Mouse (Mus musculus): ENCODE data around the gene Tnfrsf14. TPM values are rescaled to one million over a fixed set of nuclear protein-coding genes. Genes with fewer than 3 reads are reported as not detected.

Tnfrsf14 gene
- polyA plus RNA-seq, 1 experiment from 2014 or later = 0.42 TPM

- Histone ChIP-seq H3K4me1 (ENCODE audit: control insufficient read depth, insufficient read depth, low read length) (peaks cover 5% of the 10 kb centered on the region; the same call in 1 of the 2 replicates), H3K27me3 (ENCODE audit: control insufficient read depth, insufficient read depth, low read length) (no peaks in the 10 kb centered on the region), H3K36me3 (ENCODE audit: control insufficient read depth, insufficient read depth, low read length) (no peaks in the 10 kb centered on the region), H3K9me3 (ENCODE audit: control insufficient read depth, low read length) (no peaks in the 10 kb centered on the region), H3K9ac (ENCODE audit: low read depth, low read length) (no peak overlapping the region), H3K4me2 (replicated peaks; ENCODE audit: low read depth, low read length) (no peak overlapping the region), H3K27ac (ENCODE audit: low read depth, low read length) (no peak overlapping the region), H3K4me3 (ENCODE audit: low read length) (no peak overlapping the region)
- ATAC-seq (ENCODE audit: low FRiP score, low TSS enrichment) = no peak
- 98% methylated on average over 3 of the region's 3 CpGs for WGBS
Measured at GRCm38 (mm10) chr4:154913845-154914244, 14.5 kb downstream of the Tnfrsf14 start.

- ATAC-seq (ENCODE audit: low FRiP score, low TSS enrichment) = no peak
- no peaks in the 10 kb centered on the region for H3K9me3 ChIP-seq (ENCODE audit: control insufficient read depth, low read length)
- no peak overlapping the region for H3K4me3 ChIP-seq (ENCODE audit: low read length)
- no peaks in the 10 kb centered on the region for H3K36me3 ChIP-seq (ENCODE audit: control insufficient read depth, insufficient read depth, low read length)
- 72% methylated on average over 2 of the region's 2 CpGs for WGBS
- H3K4me1 ChIP-seq (ENCODE audit: control insufficient read depth, insufficient read depth, low read length) = peaks cover 5% of the 10 kb centered on the region; the same call in 1 of the 2 replicates
- no peak overlapping the region for H3K9ac ChIP-seq (ENCODE audit: low read depth, low read length)
- no peak overlapping the region for H3K27ac ChIP-seq (ENCODE audit: low read depth, low read length)
- no peak overlapping the region for H3K4me2 ChIP-seq (replicated peaks; ENCODE audit: low read depth, low read length)
- H3K27me3 ChIP-seq (ENCODE audit: control insufficient read depth, insufficient read depth, low read length) = no peaks in the 10 kb centered on the region
Measured at GRCm38 (mm10) chr4:154911644-154912043, 16.7 kb downstream of the Tnfrsf14 start.

GRCm38 (mm10) chr4:154910606-154911522 is 17.5 kb downstream of the Tnfrsf14 start:
- Histone ChIP-seq H3K36me3 (ENCODE audit: control insufficient read depth, insufficient read depth, low read length) (no peaks in the 10 kb centered on the region), H3K27ac (ENCODE audit: low read depth, low read length) (no peak overlapping the region), H3K9ac (ENCODE audit: low read depth, low read length) (no peak overlapping the region), H3K4me1 (ENCODE audit: control insufficient read depth, insufficient read depth, low read length) (peaks cover 5% of the 10 kb centered on the region; the same call in 1 of the 2 replicates), H3K4me2 (replicated peaks; ENCODE audit: low read depth, low read length) (no peak overlapping the region), H3K9me3 (ENCODE audit: control insufficient read depth, low read length) (no peaks in the 10 kb centered on the region), H3K4me3 (ENCODE audit: low read length) (no peak overlapping the region), H3K27me3 (ENCODE audit: control insufficient read depth, insufficient read depth, low read length) (no peaks in the 10 kb centered on the region)
- ATAC-seq (ENCODE audit: low FRiP score, low TSS enrichment) = no peak
- WGBS = 36% methylated on average over 15 of the region's 15 CpGs

GRCm38 (mm10) chr4:154908490-154908889 is 19.9 kb downstream of the Tnfrsf14 start:
- WGBS = 89% methylated on average over 5 of the region's 5 CpGs
- H3K4me3 ChIP-seq (ENCODE audit: low read length) = no peak overlapping the region
- no peaks in the 10 kb centered on the region for H3K36me3 ChIP-seq (ENCODE audit: control insufficient read depth, insufficient read depth, low read length)
- no peak overlapping the region for H3K4me2 ChIP-seq (replicated peaks; ENCODE audit: low read depth, low read length)
- no peak overlapping the region for H3K9ac ChIP-seq (ENCODE audit: low read depth, low read length)
- H3K27ac ChIP-seq (ENCODE audit: low read depth, low read length) = no peak overlapping the region
- no peaks in the 10 kb centered on the region for H3K27me3 ChIP-seq (ENCODE audit: control insufficient read depth, insufficient read depth, low read length)
- H3K9me3 ChIP-seq (ENCODE audit: control insufficient read depth, low read length) = no peaks in the 10 kb centered on the region
- H3K4me1 ChIP-seq (ENCODE audit: control insufficient read depth, insufficient read depth, low read length) = peaks cover 12% of the 10 kb centered on the region; the same call in 1 of the 2 replicates
- ATAC-seq (ENCODE audit: low FRiP score, low TSS enrichment) = no peak

GRCm38 (mm10) chr4:154907833-154908232 is 20.5 kb downstream of the Tnfrsf14 start:
- H3K9ac ChIP-seq (ENCODE audit: low read depth, low read length) = no peak overlapping the region

GRCm38 (mm10) chr4:154904185-154905071 is 23.9 kb downstream of the Tnfrsf14 start:
- Histone ChIP-seq H3K36me3 (ENCODE audit: control insufficient read depth, insufficient read depth, low read length) (no peaks in the 10 kb centered on the region), H3K9me3 (ENCODE audit: control insufficient read depth, low read length) (no peaks in the 10 kb centered on the region), H3K4me2 (replicated peaks; ENCODE audit: low read depth, low read length) (peak overlapping the region; percentile 83), H3K4me3 (ENCODE audit: low read length) (peak overlapping the region; percentile 50), H3K27me3 (ENCODE audit: control insufficient read depth, insufficient read depth, low read length) (no peaks in the 10 kb centered on the region), H3K9ac (ENCODE audit: low read depth, low read length) (peak overlapping the region; percentile 58), H3K4me1 (ENCODE audit: control insufficient read depth, insufficient read depth, low read length) (peaks cover 7% of the 10 kb centered on the region; the same call in 1 of the 2 replicates), H3K27ac (ENCODE audit: low read depth, low read length) (0 out of 2 replicates have a peak overlapping the region, but pooled peaks have one; percentile 51)
- WGBS = 2% methylated on average over 16 of the region's 16 CpGs
- peak; percentile 93 for ATAC-seq (ENCODE audit: low FRiP score, low TSS enrichment)

More at GRCm38 (mm10) chr4:154907833-154908232, 20.5 kb downstream of the Tnfrsf14 start:
- H3K27me3 ChIP-seq (ENCODE audit: control insufficient read depth, insufficient read depth, low read length) = no peaks in the 10 kb centered on the region
- H3K4me2 ChIP-seq (replicated peaks; ENCODE audit: low read depth, low read length) = no peak overlapping the region
- no peak overlapping the region for H3K4me3 ChIP-seq (ENCODE audit: low read length)
- H3K4me1 ChIP-seq (ENCODE audit: control insufficient read depth, insufficient read depth, low read length) = peaks cover 12% of the 10 kb centered on the region; the same call in 1 of the 2 replicates
- peak; percentile 50 for ATAC-seq (ENCODE audit: low FRiP score, low TSS enrichment)
- H3K27ac ChIP-seq (ENCODE audit: low read depth, low read length) = peak overlapping the region; percentile 30; the same call in 1 of the 2 replicates
- no peaks in the 10 kb centered on the region for H3K36me3 ChIP-seq (ENCODE audit: control insufficient read depth, insufficient read depth, low read length)
- 48% methylated on average over 17 of the region's 17 CpGs for WGBS
- no peaks in the 10 kb centered on the region for H3K9me3 ChIP-seq (ENCODE audit: control insufficient read depth, low read length)

GRCm38 (mm10) chr4:154902371-154902770 is 26.0 kb downstream of the Tnfrsf14 start:
- no peaks in the 10 kb centered on the region for H3K27me3 ChIP-seq (ENCODE audit: control insufficient read depth, insufficient read depth, low read length)
- H3K27ac ChIP-seq (ENCODE audit: low read depth, low read length) = no peak overlapping the region
- ATAC-seq (ENCODE audit: low FRiP score, low TSS enrichment) = no peak
- peaks cover 17% of the 10 kb centered on the region for H3K4me1 ChIP-seq (ENCODE audit: control insufficient read depth, insufficient read depth, low read length)
- no peak overlapping the region for H3K9ac ChIP-seq (ENCODE audit: low read depth, low read length)
- 92% methylated on average over 2 of the region's 2 CpGs for WGBS
- no peak overlapping the region for H3K4me2 ChIP-seq (replicated peaks; ENCODE audit: low read depth, low read length)
- no peaks in the 10 kb centered on the region for H3K9me3 ChIP-seq (ENCODE audit: control insufficient read depth, low read length)
- no peak overlapping the region for H3K4me3 ChIP-seq (ENCODE audit: low read length)
- no peaks in the 10 kb centered on the region for H3K36me3 ChIP-seq (ENCODE audit: control insufficient read depth, insufficient read depth, low read length)

GRCm38 (mm10) chr4:154898506-154899446 is 29.6 kb downstream of the Tnfrsf14 start, which contains the start of gene Fam213b:
TSS of gene Fam213b (minus strand) at chr4:154899135.
- peak; percentile 98 for ATAC-seq (ENCODE audit: low FRiP score, low TSS enrichment)
- Histone ChIP-seq H3K4me1 (ENCODE audit: control insufficient read depth, insufficient read depth, low read length) (peaks cover 10% of the 10 kb centered on the region), H3K27ac (ENCODE audit: low read depth, low read length) (no peak within 1 kb of the TSS), H3K4me3 (ENCODE audit: low read length) (peak within 1 kb of the TSS; percentile 58), H3K36me3 (ENCODE audit: control insufficient read depth, insufficient read depth, low read length) (no peaks in the 10 kb centered on the region), H3K4me2 (replicated peaks; ENCODE audit: low read depth, low read length) (peak within 1 kb of the TSS; percentile 96), H3K9ac (ENCODE audit: low read depth, low read length) (peak within 1 kb of the TSS; percentile 67), H3K9me3 (ENCODE audit: control insufficient read depth, low read length) (no peaks in the 10 kb centered on the region), H3K27me3 (ENCODE audit: control insufficient read depth, insufficient read depth, low read length) (no peaks in the 10 kb centered on the region)
- 2% methylated on average over 43 of the region's 43 CpGs for WGBS
